Mouse (Mus musculus): Measurements from ENCODE around the gene Samhd1.

The Samhd1 gene

DNA sequence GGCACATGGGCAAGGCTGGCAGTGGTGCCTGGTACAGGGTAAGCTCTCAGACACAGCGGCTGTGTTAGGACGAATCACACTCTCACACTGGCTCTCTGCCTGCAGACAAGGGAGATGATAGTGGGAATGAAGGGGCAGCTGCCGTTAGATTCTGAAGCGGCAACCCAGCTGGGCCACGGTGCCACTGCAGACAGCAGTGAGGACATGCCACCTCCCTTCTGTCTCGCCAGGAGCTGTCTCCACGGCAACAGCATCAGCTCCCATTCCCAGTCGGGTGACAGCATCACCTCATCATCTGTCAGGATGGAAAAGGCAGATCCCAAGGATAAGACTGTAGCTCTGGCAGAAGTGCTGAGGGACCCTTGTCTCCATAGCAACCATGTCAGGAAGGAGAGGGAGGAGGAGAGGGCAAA, 85.2 kb downstream of the Samhd1 start:
- no peak for DNase-seq

DNA sequence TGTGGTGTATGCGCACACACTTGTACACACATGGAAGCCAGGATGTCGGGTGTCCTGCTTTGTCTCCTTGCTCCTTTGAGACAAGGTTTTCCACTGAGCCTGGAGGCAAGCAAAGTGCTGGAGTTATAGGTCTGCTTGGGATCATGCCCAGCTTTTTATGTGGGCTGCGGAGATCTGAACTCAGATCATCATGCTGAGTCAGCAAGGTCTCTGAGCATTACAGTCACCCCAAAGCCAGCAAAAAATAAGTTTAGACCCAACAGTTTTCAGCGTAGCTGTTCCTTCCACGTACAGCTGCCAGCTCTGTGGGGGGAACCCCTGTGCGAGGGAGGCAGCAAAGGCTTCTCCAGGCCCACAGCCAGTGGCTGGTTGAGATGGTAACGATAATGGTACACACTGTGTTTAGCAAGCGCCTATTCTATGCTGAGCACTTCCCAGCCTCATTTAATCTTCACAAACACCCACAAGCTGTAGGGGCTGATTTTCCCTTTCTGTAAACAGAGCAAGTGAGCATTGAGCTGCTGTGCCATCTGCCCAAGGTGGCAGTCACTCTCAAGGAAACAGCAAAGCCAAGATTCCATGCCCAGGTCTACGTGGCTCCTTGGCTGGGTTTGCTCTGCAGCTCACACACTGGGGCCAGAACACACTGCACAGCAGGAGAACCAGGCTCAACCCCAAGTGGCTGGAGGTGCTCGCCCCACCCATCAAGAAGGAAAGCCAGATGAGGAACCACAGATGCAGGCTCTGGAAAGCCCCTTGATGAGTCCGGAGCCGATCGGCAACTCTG, 86.5 kb downstream of the Samhd1 start:
- peak in 1 of 2 experiments; percentile 61 for DNase-seq
